Mouse (Mus musculus): Measurements from ENCODE around the gene Smad6. TPM values are rescaled to one million over a fixed set of nuclear protein-coding genes. Genes with fewer than 3 reads are reported as not detected.

Gene Smad6
- total and polyA plus RNA-seq, 2 experiments from 2014 or later, result 1.7 to 11.9 TPM

- no peak overlapping the region for H3K9ac ChIP-seq (replicated peaks; ENCODE audit: low read length)
- no peak for TF ChIP-seq CTCF (IDR thresholded peaks at IDR 0.05; ENCODE audit: low read depth)
- H3K27me3 ChIP-seq (ENCODE audit: insufficient read depth, low read length), result no peaks in the 10 kb centered on the region
- no peak overlapping the region for H3K4me2 ChIP-seq (ENCODE audit: low read depth, low read length)
- DNase-seq (ENCODE audit: low spot score) (no peak), ATAC-seq (no peak)
- 49% methylated on average over 4 of the region's 4 CpGs for WGBS
- peaks cover 9% of the 10 kb centered on the region; the same call in 1 of the 2 replicates for H3K4me1 ChIP-seq (ENCODE audit: insufficient read depth, low read length)
- H3K27ac ChIP-seq, result no peak overlapping the region
- H3K36me3 ChIP-seq (ENCODE audit: insufficient read depth, low read length), result no peaks in the 10 kb centered on the region
- no peaks in the 10 kb centered on the region for H3K9me3 ChIP-seq (ENCODE audit: low read length)
- H3K4me3 ChIP-seq (ENCODE audit: low read length), result no peak overlapping the region
Observed at GRCm38 (mm10) chr9:63981912-63982311, 39.9 kb downstream of the Smad6 start.

DNA sequence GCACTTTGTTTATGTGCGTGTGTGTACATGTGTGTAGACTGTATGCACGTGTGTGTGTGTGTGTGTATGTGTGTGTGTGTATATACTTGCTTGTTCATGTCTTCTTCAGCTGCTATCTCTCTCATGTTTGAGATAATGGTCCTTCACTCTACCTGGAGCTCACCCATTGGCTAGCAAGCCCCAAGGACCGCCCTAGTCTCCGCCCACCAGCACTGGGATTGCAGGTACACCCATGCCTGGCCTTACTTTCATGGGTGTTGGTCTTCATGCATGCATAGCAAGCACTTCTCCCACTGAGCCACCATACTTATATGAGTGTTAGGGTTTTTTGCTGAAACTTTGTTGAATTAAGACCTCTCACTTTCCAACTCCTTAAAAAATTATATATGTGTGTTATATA is 40.5 kb downstream of the Smad6 start:
- no peaks in the 10 kb centered on the region for H3K36me3 ChIP-seq (ENCODE audit: insufficient read depth, low read length)
- WGBS, result 82% methylated on average over 4 of the region's 4 CpGs
- no peaks in the 10 kb centered on the region for H3K27me3 ChIP-seq (ENCODE audit: insufficient read depth, low read length)
- H3K4me2 ChIP-seq (ENCODE audit: low read depth, low read length), result no peak overlapping the region
- peaks cover 9% of the 10 kb centered on the region; the same call in 1 of the 2 replicates for H3K4me1 ChIP-seq (ENCODE audit: insufficient read depth, low read length)
- H3K9ac ChIP-seq (replicated peaks; ENCODE audit: low read length), result no peak overlapping the region
- no peaks in the 10 kb centered on the region for H3K9me3 ChIP-seq (ENCODE audit: low read length)
- H3K4me3 ChIP-seq (ENCODE audit: low read length), result no peak overlapping the region
- no peak for DNase-seq (ENCODE audit: low spot score)
- ATAC-seq, result no peak
- TF ChIP-seq CTCF (IDR thresholded peaks at IDR 0.05; ENCODE audit: low read depth), result no peak
- no peak overlapping the region for H3K27ac ChIP-seq

- no peak overlapping the region for H3K27ac ChIP-seq
- no peaks in the 10 kb centered on the region for H3K9me3 ChIP-seq (ENCODE audit: low read length)
- ATAC-seq (no peak), DNase-seq (ENCODE audit: low spot score) (no peak)
- no peak overlapping the region for H3K9ac ChIP-seq (replicated peaks; ENCODE audit: low read length)
- peak overlapping the region; percentile 6; the same call in 1 of the 2 replicates for H3K4me2 ChIP-seq (ENCODE audit: low read depth, low read length)
- H3K36me3 ChIP-seq (ENCODE audit: insufficient read depth, low read length), result no peaks in the 10 kb centered on the region
- 17% methylated on average over 18 of the region's 18 CpGs for WGBS
- peaks cover 9% of the 10 kb centered on the region; the same call in 1 of the 2 replicates for H3K4me1 ChIP-seq (ENCODE audit: insufficient read depth, low read length)
- no peak overlapping the region for H3K4me3 ChIP-seq (ENCODE audit: low read length)
- no peak for TF ChIP-seq CTCF (IDR thresholded peaks at IDR 0.05; ENCODE audit: low read depth)
- H3K27me3 ChIP-seq (ENCODE audit: insufficient read depth, low read length), result no peaks in the 10 kb centered on the region
Observed at GRCm38 (mm10) chr9:63980179-63981086, 41.4 kb downstream of the Smad6 start.

- TF ChIP-seq CTCF (IDR thresholded peaks at IDR 0.05; ENCODE audit: low read depth), result no peak
Observed at GRCm38 (mm10) chr9:63979275-63979674, 42.6 kb downstream of the Smad6 start.

GRCm38 (mm10) chr9:63978682-63979081 is 43.2 kb downstream of the Smad6 start:
- Histone ChIP-seq H3K4me1 (ENCODE audit: insufficient read depth, low read length) (peaks cover 9% of the 10 kb centered on the region; the same call in 1 of the 2 replicates), H3K27me3 (ENCODE audit: insufficient read depth, low read length) (no peaks in the 10 kb centered on the region), H3K4me2 (ENCODE audit: low read depth, low read length) (no peak overlapping the region), H3K27ac (no peak overlapping the region), H3K9ac (replicated peaks; ENCODE audit: low read length) (no peak overlapping the region), H3K4me3 (ENCODE audit: low read length) (no peak overlapping the region), H3K36me3 (ENCODE audit: insufficient read depth, low read length) (no peaks in the 10 kb centered on the region), H3K9me3 (ENCODE audit: low read length) (no peaks in the 10 kb centered on the region)
- ATAC-seq, result no peak
- 75% methylated on average over 7 of the region's 7 CpGs for WGBS
- TF ChIP-seq CTCF (IDR thresholded peaks at IDR 0.05; ENCODE audit: low read depth), result no peak
- no peak for DNase-seq (ENCODE audit: low spot score)

More at GRCm38 (mm10) chr9:63979275-63979674, 42.6 kb downstream of the Smad6 start:
- Histone ChIP-seq H3K4me3 (ENCODE audit: low read length) (no peak overlapping the region), H3K36me3 (ENCODE audit: insufficient read depth, low read length) (no peaks in the 10 kb centered on the region), H3K4me1 (ENCODE audit: insufficient read depth, low read length) (peaks cover 9% of the 10 kb centered on the region; the same call in 1 of the 2 replicates), H3K9me3 (ENCODE audit: low read length) (no peaks in the 10 kb centered on the region), H3K27ac (no peak overlapping the region), H3K9ac (replicated peaks; ENCODE audit: low read length) (no peak overlapping the region), H3K27me3 (ENCODE audit: insufficient read depth, low read length) (no peaks in the 10 kb centered on the region), H3K4me2 (ENCODE audit: low read depth, low read length) (no peak overlapping the region)
- 74% methylated on average over 2 of the region's 2 CpGs for WGBS
- ATAC-seq (no peak), DNase-seq (ENCODE audit: low spot score) (no peak)

DNA sequence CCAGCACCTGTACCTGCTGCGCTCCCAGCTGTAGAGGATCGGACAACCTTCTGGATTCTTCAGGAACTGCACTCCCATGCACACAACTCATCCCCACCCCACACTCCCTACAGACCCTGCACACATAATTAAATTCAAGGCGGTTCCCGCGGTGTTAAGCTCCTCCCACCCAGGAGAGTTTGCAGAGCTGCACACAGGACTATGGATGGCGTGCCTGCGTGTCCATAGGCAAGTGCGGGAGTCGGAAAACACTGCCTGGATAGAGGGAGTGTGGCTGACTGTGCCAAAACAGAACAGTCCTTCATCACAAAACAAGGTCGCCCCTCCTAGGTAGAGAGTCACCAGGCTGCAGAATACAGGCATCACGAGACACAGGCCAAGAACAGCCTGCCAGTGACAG is 45.9 kb downstream of the Smad6 start:
- no peak for DNase-seq (ENCODE audit: low spot score)

More for the DNA sequence above, 45.9 kb downstream of the Smad6 start:
- no peak overlapping the region for H3K4me2 ChIP-seq (ENCODE audit: low read depth, low read length)
- peak; percentile 38 for TF ChIP-seq CTCF (IDR thresholded peaks at IDR 0.05; ENCODE audit: low read depth)
- H3K36me3 ChIP-seq (ENCODE audit: insufficient read depth, low read length), result no peaks in the 10 kb centered on the region
- no peak overlapping the region for H3K27ac ChIP-seq
- 22% methylated on average over 11 of the region's 11 CpGs for WGBS
- no peaks in the 10 kb centered on the region for H3K27me3 ChIP-seq (ENCODE audit: insufficient read depth, low read length)
- no peak overlapping the region for H3K9ac ChIP-seq (replicated peaks; ENCODE audit: low read length)
- no peaks in the 10 kb centered on the region for H3K9me3 ChIP-seq (ENCODE audit: low read length)
- no peak overlapping the region for H3K4me3 ChIP-seq (ENCODE audit: low read length)
- peaks cover 9% of the 10 kb centered on the region; the same call in 1 of the 2 replicates for H3K4me1 ChIP-seq (ENCODE audit: insufficient read depth, low read length)
- peak; percentile 60; the same call in 1 of the 2 replicates for ATAC-seq
